Comparison of ENCODE assay signal across 7 mouse cellular contexts in genomic region chr15:79347165-79347844, GRCm38 (mm10). TPM values are rescaled to one million over a fixed set of nuclear protein-coding genes. Genes with fewer than 3 reads are reported as not detected.
DNase-seq lines count a peak whose midpoint lies in the region; ATAC-seq and TF ChIP-seq lines count a peak whose summit lies in the region.

No protein-coding gene starts in this region.

- H3K9ac ChIP-seq in midbrain, embryonic 12.5 days (replicated peaks), result peak overlapping the region; percentile 72

- H3K36me3 ChIP-seq in limb, embryonic 10.5 days, result no peaks in the 10 kb centered on the region
- H3K36me3 ChIP-seq in midbrain, embryonic 12.5 days, result no peaks in the 10 kb centered on the region
- no peaks in the 10 kb centered on the region for H3K36me3 ChIP-seq in small intestine, adult 2 months (ENCODE audit: control insufficient read depth, insufficient read depth, low read length)

- under 1% methylated on average over 61 of the region's 61 CpGs for WGBS in limb, embryonic 10.5 days
- WGBS in midbrain, embryonic 12.5 days, result under 1% methylated on average over 57 of the region's 61 CpGs
- WGBS in small intestine, adult 2 months, result under 1% methylated on average over 61 of the region's 61 CpGs

- no peaks in the 10 kb centered on the region for H3K9me3 ChIP-seq in limb, embryonic 10.5 days (replicated peaks)
- H3K9me3 ChIP-seq in midbrain, embryonic 12.5 days, result no peaks in the 10 kb centered on the region

- peak overlapping the region; percentile 85 for H3K4me3 ChIP-seq in limb, embryonic 10.5 days
- peak overlapping the region; percentile 75 for H3K4me3 ChIP-seq in midbrain, embryonic 12.5 days
- H3K4me3 ChIP-seq in small intestine, adult 2 months (ENCODE audit: low read depth, low read length), result peak overlapping the region; percentile 72

- ATAC-seq in granulocyte monocyte progenitor cell, adult 5-6 weeks (replicated peaks; ENCODE audit: poor library complexity, severe bottlenecking), result peak; percentile 60
- ATAC-seq in midbrain, embryonic 12.5 days (ENCODE audit: low FRiP score, low read depth), result peak; percentile 91

- H3K27ac ChIP-seq in limb, embryonic 10.5 days, result peak overlapping the region; percentile 90
- H3K27ac ChIP-seq in midbrain, embryonic 12.5 days (replicated peaks), result peak overlapping the region; percentile 65
- peak overlapping the region; percentile 82 for H3K27ac ChIP-seq in small intestine, adult 2 months (ENCODE audit: insufficient read depth, low read depth, low read length)

- DNase-seq in adrenal gland, postnatal 10 days, result peak; percentile 93
- peak; percentile 95 for DNase-seq in embryo, embryonic 9.5 days (ENCODE audit: extremely low spot score)
- DNase-seq in kidney, adult 11 months, result peak; percentile 78
- DNase-seq in limb, embryonic 10.5 days (ENCODE audit: low spot score), result peak; percentile 96

- H3K4me2 ChIP-seq in midbrain, embryonic 12.5 days (replicated peaks), result peak overlapping the region; percentile 99

- no peak for TF ChIP-seq POLR2A in small intestine, adult 2 months (IDR thresholded peaks at IDR 0.05; ENCODE audit: low read depth, low read length)

- H3K27me3 ChIP-seq in limb, embryonic 10.5 days (ENCODE audit: low read depth, poor library complexity, severe bottlenecking), result peaks cover 5% of the 10 kb centered on the region; the same call in 1 of the 2 replicates
- H3K27me3 ChIP-seq in midbrain, embryonic 12.5 days, result peaks cover 47% of the 10 kb centered on the region
- H3K27me3 ChIP-seq in small intestine, adult 2 months (ENCODE audit: control insufficient read depth, insufficient read depth, low read length), result no peaks in the 10 kb centered on the region

- peaks cover 38% of the 10 kb centered on the region for H3K4me1 ChIP-seq in limb, embryonic 10.5 days
- peaks cover 13% of the 10 kb centered on the region for H3K4me1 ChIP-seq in midbrain, embryonic 12.5 days
- H3K4me1 ChIP-seq in small intestine, adult 2 months (ENCODE audit: control insufficient read depth, insufficient read depth, insufficient read length, low read length), result peaks cover 20% of the 10 kb centered on the region

- TF ChIP-seq CTCF in small intestine, adult 2 months (IDR thresholded peaks at IDR 0.05; ENCODE audit: extremely low read depth, insufficient read length, insufficient replicate concordance, low read depth, low read length), result no peak

RNA-seq across cellular contexts. Expression of gene Maff, which starts 0.9 kb away (rescaled TPM):
- total RNA-seq in adrenal gland, postnatal 10 days (2021), result 10 to 100 TPM in 1 of 2 experiments, 1 to 10 TPM in 1; 3.6 to 10.8 TPM
- 0.41 TPM in 1 of 2 replicates, not detected in the other for total RNA-seq in granulocyte monocyte progenitor cell, adult 5-6 weeks (2014; fragmentation: Nextera tagmentation)
- total RNA-seq in granulocyte monocyte progenitor cell, adult 5-6 weeks (2017), result 2.8 TPM in 2 replicates
- polyA plus RNA-seq in limb, embryonic 10.5 days (2016; fragmentation: Nextera tagmentation; extraction: Ambion mirVana), result 1.2 and 1.5 TPM in 2 replicates
- 0.97 and 1.2 TPM in 2 replicates for polyA plus RNA-seq in midbrain, embryonic 12.5 days (2016; fragmentation: Nextera tagmentation; extraction: Ambion mirVana)
- polyA plus RNA-seq in small intestine, adult 2 months (2012; rRNA removed), result 9.4 and 28.5 TPM in 2 replicates

RNA-seq across cellular contexts. Expression of gene Pla2g6, which starts 19.1 kb away (rescaled TPM):
- 10 to 100 TPM; 27.0 to 27.5 TPM for total RNA-seq in adrenal gland, postnatal 10 days (2021)
- total RNA-seq in granulocyte monocyte progenitor cell, adult 5-6 weeks (2014; fragmentation: Nextera tagmentation), result 15.3 and 20.4 TPM in 2 replicates
- total RNA-seq in granulocyte monocyte progenitor cell, adult 5-6 weeks (2017), result 9.2 and 13.0 TPM in 2 replicates
- polyA plus RNA-seq in limb, embryonic 10.5 days (2016; fragmentation: Nextera tagmentation; extraction: Ambion mirVana), result 17.0 and 18.2 TPM in 2 replicates
- 35.4 and 37.1 TPM in 2 replicates for polyA plus RNA-seq in midbrain, embryonic 12.5 days (2016; fragmentation: Nextera tagmentation; extraction: Ambion mirVana)
- polyA plus RNA-seq in small intestine, adult 2 months (2012; rRNA removed), result 24.1 and 40.2 TPM in 2 replicates

RNA-seq across cellular contexts. Expression of gene Tmem184b, which starts 56.1 kb away (rescaled TPM):
- total RNA-seq in adrenal gland, postnatal 10 days (2021), result 10 to 100 TPM; 51.4 to 56.6 TPM
- 19.7 and 30.2 TPM in 2 replicates for total RNA-seq in granulocyte monocyte progenitor cell, adult 5-6 weeks (2014; fragmentation: Nextera tagmentation)
- total RNA-seq in granulocyte monocyte progenitor cell, adult 5-6 weeks (2017), result 2.6 and 6.4 TPM in 2 replicates
- polyA plus RNA-seq in limb, embryonic 10.5 days (2016; fragmentation: Nextera tagmentation; extraction: Ambion mirVana), result 63.5 and 74.8 TPM in 2 replicates
- polyA plus RNA-seq in midbrain, embryonic 12.5 days (2016; fragmentation: Nextera tagmentation; extraction: Ambion mirVana), result 47.1 and 47.9 TPM in 2 replicates
- 80.3 and 168 TPM in 2 replicates for polyA plus RNA-seq in small intestine, adult 2 months (2012; rRNA removed)

Comparison
In these comparisons a context has a peak if more than half of its experiments do, and no peak if none do; other contexts are left out.
1. Peak in every context shown above with its lines: DNase-seq, ATAC-seq, H3K4me3 ChIP-seq and H3K27ac ChIP-seq.